Mouse (Mus musculus) lung, adult 18-20 months (tissue): ENCODE measurements around the gene Pla2g7.
A peak's percentile ranks its signal among the peaks of the same experiment; 100 is the strongest.

ENCODE experiments used
- DNase-seq, 2 experiments: peaks; one replicate each; pipeline ENCODE4 v3.0.0; 2022; ENCODE audit warnings: mixed read lengths in 2 of 2

The Pla2g7 gene

GRCm38 (mm10) chr17:43581012-43581467 is 13.1 kb downstream of the Pla2g7 start:
- DNase-seq: no peak

- no peak for DNase-seq
Measured at GRCm38 (mm10) chr17:43584771-43585170, 16.9 kb downstream of the Pla2g7 start.

GRCm38 (mm10) chr17:43587278-43587677 is 19.4 kb downstream of the Pla2g7 start:
- DNase-seq: no peak

GRCm38 (mm10) chr17:43589750-43590149 is 21.9 kb downstream of the Pla2g7 start:
- no peak for DNase-seq

- DNase-seq: no peak
Measured at GRCm38 (mm10) chr17:43590531-43590930, 22.6 kb downstream of the Pla2g7 start.

- DNase-seq: no peak
Measured at GRCm38 (mm10) chr17:43592296-43593291, 24.7 kb downstream of the Pla2g7 start.

GRCm38 (mm10) chr17:43597742-43598141 is 29.8 kb downstream of the Pla2g7 start:
- no peak for DNase-seq

- no peak for DNase-seq
Measured at GRCm38 (mm10) chr17:43598706-43599105, 30.8 kb downstream of the Pla2g7 start.

- peak; percentile 49 for DNase-seq
Measured at GRCm38 (mm10) chr17:43606704-43607103, 38.8 kb downstream of the Pla2g7 start.

- peak; percentile 6 to 9 for DNase-seq
Measured at GRCm38 (mm10) chr17:43611586-43611985, 43.7 kb downstream of the Pla2g7 start.

- DNase-seq: no peak
Measured at GRCm38 (mm10) chr17:43612221-43612620, 44.3 kb downstream of the Pla2g7 start.

- DNase-seq: no peak
Measured at GRCm38 (mm10) chr17:43619156-43619555, 51.3 kb downstream of the Pla2g7 start.

- DNase-seq: no peak
Measured at GRCm38 (mm10) chr17:43622076-43622475, 54.2 kb downstream of the Pla2g7 start.

GRCm38 (mm10) chr17:43628246-43628645 is 60.3 kb downstream of the Pla2g7 start:
- DNase-seq: no peak

- no peak for DNase-seq
Measured at GRCm38 (mm10) chr17:43629026-43629495, 61.2 kb downstream of the Pla2g7 start.

- no peak for DNase-seq
Measured at GRCm38 (mm10) chr17:43629496-43630426, 61.9 kb downstream of the Pla2g7 start, which contains the start of gene Tdrd6. TSS of gene Tdrd6 (minus strand) at chr17:43630299.

GRCm38 (mm10) chr17:43630427-43630760 is 62.5 kb downstream of the Pla2g7 start:
- DNase-seq: no peak

GRCm38 (mm10) chr17:43637146-43637545 is 69.2 kb downstream of the Pla2g7 start:
- no peak for DNase-seq

- no peak for DNase-seq
Measured at GRCm38 (mm10) chr17:43640825-43641224, 72.9 kb downstream of the Pla2g7 start.

GRCm38 (mm10) chr17:43643191-43643590 is 75.3 kb downstream of the Pla2g7 start:
- DNase-seq: no peak

- peak; percentile 28 to 53 for DNase-seq
Measured at GRCm38 (mm10) chr17:43644375-43644774, 76.5 kb downstream of the Pla2g7 start.

GRCm38 (mm10) chr17:43645136-43645535 is 77.2 kb downstream of the Pla2g7 start:
- no peak for DNase-seq

- no peak for DNase-seq
Measured at GRCm38 (mm10) chr17:43646925-43647324, 79.0 kb downstream of the Pla2g7 start.
